Mouse (Mus musculus) CH12.LX (cell line): ENCODE measurements around the gene Nags. TPM values are rescaled to one million over a fixed set of nuclear protein-coding genes. Genes with fewer than 3 reads are reported as not detected.

ENCODE experiments used
- DNase-seq: peaks from one replicate; pipeline ENCODE4 v3.0.0-alpha.2; 2013; ENCODE audit errors: extremely low read depth
- H3K27ac ChIP-seq: 2 replicates; pipeline ENCODE4 v1.5.1; 2012; ENCODE audit warnings: low read depth, mild to moderate bottlenecking, control low read depth, moderate library complexity; ENCODE audit not compliant: insufficient read depth
- H3K27me3 ChIP-seq: replicated peaks from 2 replicates; pipeline ENCODE3; 2012; ENCODE audit warnings: inconsistent platforms
- H3K36me3 ChIP-seq, 2 experiments: replicated peaks in 1 of 2; 2 replicates each; pipeline versions ENCODE3 to v1.6.1; 2012; ENCODE audit warnings: inconsistent platforms in 1 of 2, low read length in 1 of 2, mild to moderate bottlenecking in 1 of 2, mixed read lengths in 1 of 2, moderate library complexity in 1 of 2; ENCODE audit not compliant: control insufficient read depth in 1 of 2, insufficient read depth in 1 of 2
- H3K4me1 ChIP-seq, 2 experiments: 2 replicates each; pipeline ENCODE4 v1.6.1; 2012; ENCODE audit warnings: inconsistent platforms in 1 of 2, moderate library complexity in 1 of 2; ENCODE audit not compliant: insufficient read depth in 2 of 2, control insufficient read depth in 1 of 2
- H3K4me2 ChIP-seq: 2 replicates; pipeline ENCODE4 v1.6.1; 2012; ENCODE audit warnings: low read depth, mild to moderate bottlenecking, control low read depth; ENCODE audit not compliant: poor library complexity, insufficient read depth, severe bottlenecking
- H3K4me3 ChIP-seq, 3 experiments: fragments of 150-350 bp in 1 of 3; sonication (generic) in 1 of 3; replicated peaks in 1 of 3; 2 replicates each; pipeline versions ENCODE3 to v1.5.1; 2011 to 2012; ENCODE audit warnings: low read depth in 2 of 3, low read length in 2 of 3, mild to moderate bottlenecking in 2 of 3, moderate library complexity in 2 of 3, control low read depth in 1 of 3, improper control_type of control experiment in 1 of 3, inconsistent platforms in 1 of 3, mixed read lengths in 1 of 3; ENCODE audit not compliant: poor library complexity in 1 of 3
- H3K79me2 ChIP-seq: replicated peaks from 2 replicates; pipeline ENCODE4 v1.6.1; 2012; ENCODE audit warnings: mild to moderate bottlenecking, moderate library complexity; ENCODE audit not compliant: control insufficient read depth, poor library complexity, insufficient read depth, severe bottlenecking; ENCODE audit errors: extremely low read depth
- H3K9ac ChIP-seq: 2 replicates; pipeline ENCODE4 v1.6.1; 2012; ENCODE audit warnings: low read depth, mild to moderate bottlenecking, control low read depth, moderate library complexity; ENCODE audit not compliant: insufficient read depth
- H3K9me3 ChIP-seq: replicated peaks from 2 replicates; pipeline ENCODE3; 2012; ENCODE audit warnings: low read length, inconsistent platforms, mixed read lengths
- BHLHE40 ChIP-seq: IDR thresholded peaks from 2 replicates; pipeline ENCODE4 v1.6.1; 2011; ENCODE audit warnings: mild to moderate bottlenecking, low read depth, low read length, improper control_type of control experiment
- CHD1 ChIP-seq: IDR thresholded peaks from 2 replicates; pipeline ENCODE4 v1.6.1; 2012; ENCODE audit warnings: low read depth, low read length, improper control_type of control experiment, inconsistent platforms
- CHD2 ChIP-seq: IDR thresholded peaks from 2 replicates; pipeline ENCODE4 v1.6.1; 2011; ENCODE audit warnings: low read length, improper control_type of control experiment
- CTCF ChIP-seq, 2 experiments: IDR thresholded peaks in 1 of 2; conservative IDR thresholded peaks in 1 of 2; 2 replicates each; pipeline ENCODE4 v1.5.1; 2011 to 2012; ENCODE audit warnings: low read depth in 2 of 2, low read length in 2 of 2, improper control_type of control experiment in 1 of 2, inconsistent platforms in 1 of 2, mild to moderate bottlenecking in 1 of 2, moderate library complexity in 1 of 2
- E2F4 ChIP-seq: IDR thresholded peaks from 2 replicates; pipeline ENCODE4 v1.6.1; 2011; ENCODE audit warnings: low read depth, low read length, improper control_type of control experiment; ENCODE audit not compliant: insufficient replicate concordance
- ELF1 ChIP-seq: IDR thresholded peaks from 2 replicates; pipeline ENCODE4 v1.6.1; 2014; ENCODE audit warnings: low read depth, mild to moderate bottlenecking, inconsistent platforms, low read length, improper control_type of control experiment
- EP300 ChIP-seq: IDR thresholded peaks from 2 replicates; pipeline ENCODE4 v1.6.1; 2011; ENCODE audit warnings: low read length, improper control_type of control experiment
- ETS1 ChIP-seq: conservative IDR thresholded peaks from 2 replicates; pipeline ENCODE4 v1.6.1; 2012; ENCODE audit warnings: low read depth, mild to moderate bottlenecking, inconsistent platforms, low read length, improper control_type of control experiment, moderate library complexity
- GABPA ChIP-seq: IDR thresholded peaks from 2 replicates; pipeline ENCODE4 v1.6.1; 2012; ENCODE audit warnings: low read depth, low read length, improper control_type of control experiment, inconsistent platforms; ENCODE audit not compliant: insufficient replicate concordance
- HCFC1 ChIP-seq: IDR thresholded peaks from 2 replicates; pipeline ENCODE4 v1.6.1; 2012; ENCODE audit warnings: low read depth, mild to moderate bottlenecking, inconsistent platforms, low read length, improper control_type of control experiment
- IRF4 ChIP-seq: IDR thresholded peaks from 2 replicates; pipeline ENCODE4 v1.6.1; 2014; ENCODE audit warnings: low read depth, mild to moderate bottlenecking, inconsistent platforms, low read length, improper control_type of control experiment
- JUN ChIP-seq: IDR thresholded peaks from 2 replicates; pipeline ENCODE4 v1.6.1; 2011; ENCODE audit warnings: low read depth, mild to moderate bottlenecking, low read length, improper control_type of control experiment, moderate library complexity; ENCODE audit not compliant: insufficient read depth
- JUND ChIP-seq: conservative IDR thresholded peaks from 2 replicates; pipeline ENCODE4 v1.6.1; 2011; ENCODE audit warnings: low read depth, low read length, improper control_type of control experiment
- KAT2A ChIP-seq: IDR thresholded peaks from 2 replicates; pipeline ENCODE4 v1.6.1; 2012; ENCODE audit warnings: low read length, improper control_type of control experiment, inconsistent platforms; ENCODE audit not compliant: insufficient replicate concordance
- MAFK ChIP-seq: IDR thresholded peaks from 2 replicates; pipeline ENCODE4 v1.6.1; 2011; ENCODE audit warnings: low read length, improper control_type of control experiment; ENCODE audit not compliant: insufficient replicate concordance
- MAX ChIP-seq: IDR thresholded peaks from 2 replicates; pipeline ENCODE4 v1.6.1; 2011; ENCODE audit warnings: low read length, improper control_type of control experiment
- MAZ ChIP-seq: IDR thresholded peaks from 2 replicates; pipeline ENCODE4 v1.6.1; 2012; ENCODE audit warnings: low read depth, mild to moderate bottlenecking, inconsistent platforms, low read length, improper control_type of control experiment, moderate library complexity
- MEF2A ChIP-seq: IDR thresholded peaks from 2 replicates; pipeline ENCODE4 v1.6.1; 2014; ENCODE audit warnings: low read depth, mild to moderate bottlenecking, inconsistent platforms, low read length, improper control_type of control experiment, borderline replicate concordance
- MXI1 ChIP-seq: IDR thresholded peaks from 2 replicates; pipeline ENCODE4 v1.6.1; 2011; ENCODE audit warnings: mild to moderate bottlenecking, low read depth, low read length, improper control_type of control experiment
- MYC ChIP-seq: IDR thresholded peaks from 2 replicates; pipeline ENCODE4 v1.6.1; 2011; ENCODE audit warnings: low read depth, mild to moderate bottlenecking, improper control_type of control experiment, low read length
- NELFE ChIP-seq: IDR thresholded peaks from 2 replicates; pipeline ENCODE4 v1.6.1; 2011; ENCODE audit warnings: low read depth, low read length, improper control_type of control experiment
- NRF1 ChIP-seq: IDR thresholded peaks from 2 replicates; pipeline ENCODE4 v1.6.1; 2014; ENCODE audit warnings: low read depth, mild to moderate bottlenecking, inconsistent platforms, low read length, improper control_type of control experiment, moderate library complexity
- PAX5 ChIP-seq: IDR thresholded peaks from 2 replicates; pipeline ENCODE4 v1.6.1; 2012; ENCODE audit warnings: low read length, inconsistent platforms, mixed read lengths
- POLR2A ChIP-seq: IDR thresholded peaks from 2 replicates; pipeline ENCODE4 v1.6.1; 2011; ENCODE audit warnings: low read depth, mild to moderate bottlenecking, improper control_type of control experiment, low read length
- POLR2AphosphoS2 ChIP-seq: IDR thresholded peaks from 2 replicates; pipeline ENCODE4 v1.6.1; 2011; ENCODE audit warnings: low read depth, low read length, improper control_type of control experiment
- RAD21 ChIP-seq: IDR thresholded peaks from 2 replicates; pipeline ENCODE4 v1.6.1; 2011; ENCODE audit warnings: low read depth, mild to moderate bottlenecking, low read length, improper control_type of control experiment, moderate library complexity
- RCOR1 ChIP-seq: conservative IDR thresholded peaks from 2 replicates; pipeline ENCODE4 v1.6.1; 2012; ENCODE audit warnings: low read depth, mild to moderate bottlenecking, inconsistent platforms, low read length, improper control_type of control experiment
- SIN3A ChIP-seq: IDR thresholded peaks from 2 replicates; pipeline ENCODE4 v1.6.1; 2012; ENCODE audit warnings: low read length, improper control_type of control experiment, inconsistent platforms
- SMC3 ChIP-seq: IDR thresholded peaks from 2 replicates; pipeline ENCODE4 v1.6.1; 2011; ENCODE audit warnings: low read depth, low read length, improper control_type of control experiment
- TBP ChIP-seq: conservative IDR thresholded peaks from 2 replicates; pipeline ENCODE4 v1.6.1; 2011; ENCODE audit warnings: low read depth, low read length, improper control_type of control experiment
- TCF12 ChIP-seq: IDR thresholded peaks from 2 replicates; pipeline ENCODE4 v1.6.1; 2014; ENCODE audit warnings: low read depth, mild to moderate bottlenecking, inconsistent platforms, low read length, improper control_type of control experiment
- UBTF ChIP-seq: IDR thresholded peaks from 2 replicates; pipeline ENCODE4 v1.6.1; 2012; ENCODE audit warnings: low read depth, mild to moderate bottlenecking, inconsistent platforms, low read length, improper control_type of control experiment, moderate library complexity
- USF1 ChIP-seq: IDR thresholded peaks from 2 replicates; pipeline ENCODE4 v1.6.1; 2014; ENCODE audit warnings: low read depth, mild to moderate bottlenecking, inconsistent platforms, low read length, improper control_type of control experiment
- USF2 ChIP-seq: conservative IDR thresholded peaks from 2 replicates; pipeline ENCODE4 v1.6.1; 2011; ENCODE audit warnings: low read depth, low read length, improper control_type of control experiment
- ZC3H11A ChIP-seq: IDR thresholded peaks from 2 replicates; pipeline ENCODE4 v1.6.1; 2012; ENCODE audit warnings: low read depth, mild to moderate bottlenecking, inconsistent platforms, low read length, improper control_type of control experiment
- ZKSCAN1 ChIP-seq: IDR thresholded peaks from 2 replicates; pipeline ENCODE4 v1.6.1; 2012; ENCODE audit warnings: low read depth, inconsistent platforms, low read length, improper control_type of control experiment, borderline replicate concordance
- ZMIZ1 ChIP-seq: IDR thresholded peaks from 2 replicates; pipeline ENCODE4 v1.6.1; 2012; ENCODE audit warnings: low read depth, mild to moderate bottlenecking, inconsistent platforms, low read length, improper control_type of control experiment
- ZNF384 ChIP-seq: IDR thresholded peaks from 2 replicates; pipeline ENCODE4 v1.6.1; 2012; ENCODE audit warnings: low read depth, low read length, improper control_type of control experiment, inconsistent platforms
- dilution Hi-C: fragments of 300-500 bp; cut with MboI; formaldehyde crosslinking; loops from 2 replicates; pipeline ENCODE4 v1.14.3; 2020; ENCODE audit warnings: low sequenced_read_pairs; ENCODE audit not compliant: extremely low pct_unique_long_range_greater_than_20kb, extremely low pct_ligation_motif_present
- in situ Hi-C: fragments of 300-500 bp; cut with MboI; formaldehyde crosslinking; loops from 3 replicates; pipeline ENCODE4 v1.14.3; 2019; ENCODE audit warnings: low sequenced_read_pairs, low pct_ligation_motif_present, low pct_unique_long_range_greater_than_20kb, mixed read lengths
- polyA plus RNA-seq: library from polyadenylated mRNA; unstranded; fragments of >175 nt; gene quantifications from 2 replicates; pipeline ENCODE4 v1.2.1, GENCODE M21; 2012; ENCODE audit warnings: low read depth; ENCODE audit not compliant: insufficient read length
- total RNA-seq, 2 experiments: library from RNA; depleted of rRNA; stranded (reverse); fragments of 300-350 nt in 1 of 2; fragments of >200 nt in 1 of 2; gene quantifications; 2 replicates each; pipeline ENCODE4 v1.2.3; 2012 to 2014

The Nags gene
- total and polyA plus RNA-seq, 3 experiments, result not detected

DNA sequence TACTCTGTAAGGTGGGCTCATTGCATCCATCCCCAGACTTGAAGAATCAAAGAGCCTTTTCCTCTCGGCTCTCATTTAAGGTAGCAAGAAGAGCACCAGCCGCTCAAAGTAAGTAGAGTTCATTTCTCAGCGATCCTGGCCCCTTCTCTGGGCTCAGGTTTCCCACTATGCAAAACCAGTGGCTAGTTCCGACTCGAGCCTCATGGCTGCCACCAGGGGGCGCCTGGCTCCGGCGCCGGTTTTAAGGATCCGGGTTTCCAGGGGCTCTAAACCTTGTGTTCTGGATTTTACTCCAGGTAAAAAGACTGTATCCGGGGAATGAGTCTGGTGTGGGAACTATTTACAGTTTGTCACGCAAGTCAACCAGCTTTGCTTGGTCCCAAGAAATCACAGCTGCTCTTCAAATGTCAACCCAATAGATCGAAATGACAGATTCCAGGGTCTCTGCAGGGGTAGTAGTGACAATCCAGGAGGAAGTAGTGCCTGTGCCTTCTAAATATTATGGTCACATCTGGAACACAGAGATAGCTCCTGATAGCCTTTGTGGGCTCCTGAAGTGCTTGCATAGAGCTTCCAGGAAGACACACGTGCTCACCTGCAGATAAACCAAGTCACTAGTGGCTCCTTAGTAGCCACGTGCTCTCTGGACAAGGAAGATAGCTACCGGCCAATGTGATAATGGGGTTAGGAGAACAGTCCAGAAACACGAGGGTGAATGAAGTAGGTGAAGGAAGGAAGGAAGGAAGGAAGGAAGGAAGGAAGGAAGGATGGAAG is 42.6 kb upstream of the Nags start:
- Histone ChIP-seq H3K4me2 (0 out of 2 replicates have a peak overlapping the region, but pooled peaks have one; percentile 30), H3K27ac (no peak overlapping the region), H3K27me3 (peaks cover 96% of the 10 kb centered on the region), H3K36me3 (no peaks in the 10 kb centered on the region)
- peak; percentile 80 for DNase-seq
- TF ChIP-seq SIN3A, result no peak; the same call in 1 of the 2 replicates
- no peak for TF ChIP-seq USF2
- TF ChIP-seq E2F4, result no peak
- TF ChIP-seq TBP, result no peak
- peak; percentile 27; the same call in 1 of the 2 replicates for TF ChIP-seq NRF1
- TF ChIP-seq ZMIZ1, result no peak
- TF ChIP-seq POLR2AphosphoS2, result no peak
- no peak for TF ChIP-seq GABPA
- peak; percentile 64 for TF ChIP-seq ELF1
- TF ChIP-seq CTCF (conservative IDR thresholded peaks at IDR 0.05 in 1 of 2, IDR thresholded peaks at IDR 0.05 in 1 of 2; ENCODE audit: low read depth in 2 of 2, low read length in 2 of 2), result peak; percentile 82 to 98
- no peak for TF ChIP-seq CHD1
- no peak for TF ChIP-seq JUND
- TF ChIP-seq MAFK, result no peak
- peak; percentile 53; the same call in 1 of the 2 replicates for TF ChIP-seq NELFE
- no peak for TF ChIP-seq KAT2A
- TF ChIP-seq ZNF384, result no peak
- peak; percentile 55; the same call in 1 of the 2 replicates for TF ChIP-seq MEF2A
- TF ChIP-seq EP300, result peak; percentile 56
- TF ChIP-seq BHLHE40, result peak; percentile 62
- TF ChIP-seq ETS1, result no peak
- TF ChIP-seq TCF12, result 0 out of 2 replicates have a peak, but pooled peaks have one; percentile 52
- no peak for TF ChIP-seq POLR2A
- 0 out of 2 replicates have a peak, but pooled peaks have one; percentile 8 for TF ChIP-seq MXI1
- no peak for TF ChIP-seq CHD2
- TF ChIP-seq MAX, result no peak; the same call in 1 of the 2 replicates
- peak; percentile 73; the same call in 1 of the 2 replicates for TF ChIP-seq MAZ
- TF ChIP-seq JUN, result no peak
- no peak for TF ChIP-seq USF1
- no peak for TF ChIP-seq RCOR1
- peak; percentile 70 for TF ChIP-seq RAD21
- no peak for TF ChIP-seq PAX5
- TF ChIP-seq ZKSCAN1, result no peak
- TF ChIP-seq UBTF, result 0 out of 2 replicates have a peak, but pooled peaks have one; percentile 47
- TF ChIP-seq SMC3, result peak; percentile 97
- TF ChIP-seq ZC3H11A, result peak; percentile 64; the same call in 1 of the 2 replicates
- TF ChIP-seq MYC, result 0 out of 2 replicates have a peak, but pooled peaks have one; percentile 24
- TF ChIP-seq HCFC1, result peak; percentile 24; the same call in 1 of the 2 replicates
- peak; percentile 80 for TF ChIP-seq IRF4
- TF ChIP-seq, all 38 proteins: peak for 17
- in situ Hi-C loops (loop anchor here (5.0 kb wide), 1 partner anchor 35 kb away; no protein-coding TSS in a partner anchor), dilution Hi-C loops (no loop called here)
- no peaks in the 10 kb centered on the region for H3K9me3 ChIP-seq
- no peak overlapping the region for H3K9ac ChIP-seq
- no peaks in the 10 kb centered on the region for H3K79me2 ChIP-seq
- peaks cover 7 to 17% of the 10 kb centered on the region in 2 experiments for H3K4me1 ChIP-seq
- H3K4me3 ChIP-seq, result no peak overlapping the region
